Mouse (Mus musculus): ENCODE measurements around the gene Gm13103.
"Not testable (repeated sequence)": the region's sequence is repeated elsewhere in the genome, so short reads cannot be mapped to it uniquely, and the experiment has no call there.

Gm13103 gene

GRCm38 (mm10) chr4:143846197-143846596 lies at the start of gene Gm13103:
Gene Gm13103 (plus strand): TSS chr4:143846497.
- not testable (repeated sequence) for DNase-seq

- DNase-seq: no peak
These were observed 30.3 kb upstream of the Gm13103 start, which contains the start of gene Gm13084 for GRCm38 (mm10) chr4:143815993-143816392. Gene Gm13084 (minus strand): TSS chr4:143816093.

DNA sequence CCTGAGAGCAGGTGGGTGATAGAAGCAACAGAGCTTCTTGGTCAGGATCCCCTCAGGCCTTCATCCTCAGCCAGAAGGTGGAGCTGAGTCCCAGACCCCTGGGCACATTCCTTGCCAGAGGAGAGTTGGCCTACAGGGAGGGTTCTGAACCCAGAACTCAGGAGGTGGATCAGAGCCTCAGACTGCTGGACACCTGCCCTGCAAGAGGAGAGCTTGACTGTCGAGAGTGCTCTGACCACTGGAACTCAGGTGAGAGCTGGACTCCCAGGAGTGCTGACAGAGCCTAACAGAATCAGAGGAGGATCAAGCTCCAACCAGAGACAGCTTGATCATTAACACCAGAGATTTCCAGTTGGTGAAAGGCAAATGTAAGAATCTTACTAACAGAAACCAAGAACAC lies 36.1 kb downstream of the Gm13103 start:
- not testable (repeated sequence) for DNase-seq

- not testable (repeated sequence) for DNase-seq
These were observed 48.1 kb downstream of the Gm13103 start for GRCm38 (mm10) chr4:143894406-143894805.

GRCm38 (mm10) chr4:143900280-143900679 lies 54.0 kb downstream of the Gm13103 start, which contains the start of gene Pramef6:
Gene Pramef6 (minus strand): TSS chr4:143900380.
- DNase-seq: not testable (repeated sequence)

All from kidney, postnatal 10 days (tissue).